Mouse (Mus musculus) limb, embryonic 10.5 days (tissue): Measurements from ENCODE around the gene Dnm3. TPM values are rescaled to one million over a fixed set of nuclear protein-coding genes. Genes with fewer than 3 reads are reported as not detected.

ENCODE experiments used
- DNase-seq: peaks from one replicate; pipeline ENCODE4 v3.0.0-alpha.2; 2017; ENCODE audit warnings: low spot score
- H3K27ac ChIP-seq: fragments of 300-500 bp; sonication (generic); 2 replicates; pipeline ENCODE4 v1.5.1; 2016; ENCODE audit warnings: mild to moderate bottlenecking
- H3K27me3 ChIP-seq: fragments of 300-500 bp; sonication (generic); 2 replicates; pipeline ENCODE4 v1.6.1; 2016; ENCODE audit warnings: low read depth, mild to moderate bottlenecking; ENCODE audit not compliant: poor library complexity, severe bottlenecking
- H3K36me3 ChIP-seq: fragments of 300-500 bp; sonication (generic); 2 replicates; pipeline ENCODE4 v1.6.1; 2016; ENCODE audit warnings: mild to moderate bottlenecking, moderate library complexity
- H3K4me1 ChIP-seq: fragments of 300-500 bp; sonication (generic); 2 replicates; pipeline ENCODE4 v1.6.1; 2016
- H3K4me3 ChIP-seq: fragments of 300-500 bp; sonication (generic); 2 replicates; pipeline ENCODE4 v1.5.1; 2016; ENCODE audit warnings: mild to moderate bottlenecking, moderate library complexity
- H3K9me3 ChIP-seq: fragments of 300-500 bp; sonication (generic); replicated peaks from 2 replicates; pipeline ENCODE4 v1.6.1; 2016; ENCODE audit warnings: mild to moderate bottlenecking
- WGBS: fragments of 180-500 bp; shearing (Covaris S2); methylation state at CpG from one replicate; pipeline ENCODE4 v1.1.7; 2016; 5-methylcytosine and 5-hydroxymethylcytosine counted together
- polyA plus RNA-seq: library from polyadenylated mRNA; unstranded; fragments of >200 nt; fragmentation: Nextera tagmentation; extraction: Ambion mirVana; gene quantifications from 2 replicates; pipeline ENCODE4 v1.2.1, GENCODE M21; 2016

The Dnm3 gene
- polyA plus RNA-seq, 1 experiment from 2014 or later = 11.6 TPM

DNA sequence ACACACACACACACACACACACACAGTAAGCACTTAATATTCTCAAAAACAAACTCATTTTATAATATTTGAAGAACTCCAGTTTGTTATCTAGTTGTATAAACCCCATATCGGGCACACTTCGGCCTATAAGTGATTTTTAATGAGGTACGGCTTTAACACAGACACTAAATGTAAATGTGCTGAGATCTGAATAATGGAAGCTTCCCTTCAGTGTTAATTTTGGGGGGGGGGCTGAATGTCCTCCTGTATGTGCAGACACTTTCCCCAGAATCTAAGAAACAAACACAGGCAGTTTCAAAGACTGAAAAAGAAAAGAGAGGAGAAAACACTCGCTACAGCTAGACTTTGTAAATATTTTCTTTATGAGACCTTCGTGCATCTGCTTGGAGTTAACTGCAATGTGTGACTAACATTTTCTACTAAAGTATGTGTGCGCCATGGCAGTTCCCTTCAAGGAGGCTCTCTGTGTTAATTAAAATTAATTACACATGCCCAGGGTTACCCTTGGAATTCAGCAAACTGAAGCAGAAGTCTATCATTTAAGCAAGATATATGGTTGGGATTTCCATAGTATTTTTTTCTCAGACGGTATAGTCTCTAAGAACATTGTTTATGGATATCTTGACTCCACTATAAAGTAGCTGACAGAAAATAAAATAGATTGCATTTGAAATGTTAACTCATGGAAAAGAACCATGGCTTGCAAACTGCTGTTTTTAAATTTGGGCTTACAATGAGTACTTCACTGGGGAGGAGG, 356.2 kb downstream of the Dnm3 start:
- Histone ChIP-seq H3K27ac (peak overlapping the region; percentile 74), H3K4me1 (peaks cover 39% of the 10 kb centered on the region), H3K4me3 (no peak overlapping the region), H3K36me3 (no peaks in the 10 kb centered on the region), H3K9me3 (no peaks in the 10 kb centered on the region), H3K27me3 (no peaks in the 10 kb centered on the region)
- DNase-seq = no peak
- WGBS = 42% methylated on average over 7 of the region's 7 CpGs

DNA sequence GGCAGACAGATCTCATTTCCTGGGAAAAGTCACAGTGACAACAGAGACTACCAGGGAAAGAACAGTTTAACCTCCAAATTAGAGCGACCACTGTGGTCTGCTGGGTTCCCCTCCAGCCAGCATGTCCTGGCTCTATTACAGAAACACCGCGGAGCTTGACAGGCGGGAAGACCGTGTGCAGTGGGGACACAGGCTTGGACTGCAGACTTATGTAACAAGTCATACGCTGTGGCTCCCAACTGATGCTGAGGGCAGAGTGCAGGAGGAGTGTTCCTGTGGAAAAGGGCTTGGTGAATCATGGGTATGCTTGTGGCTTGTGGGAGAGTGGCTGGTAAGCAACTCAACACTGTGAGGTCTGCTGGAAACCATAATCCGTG, 368.4 kb downstream of the Dnm3 start:
- H3K9me3 ChIP-seq = no peaks in the 10 kb centered on the region
- H3K4me3 ChIP-seq = no peak overlapping the region
- 83% methylated on average over 7 of the region's 7 CpGs for WGBS
- H3K27me3 ChIP-seq = no peaks in the 10 kb centered on the region
- no peaks in the 10 kb centered on the region for H3K36me3 ChIP-seq
- H3K4me1 ChIP-seq = peaks cover 26% of the 10 kb centered on the region
- peak overlapping the region; percentile 80 for H3K27ac ChIP-seq
- no peak for DNase-seq

DNA sequence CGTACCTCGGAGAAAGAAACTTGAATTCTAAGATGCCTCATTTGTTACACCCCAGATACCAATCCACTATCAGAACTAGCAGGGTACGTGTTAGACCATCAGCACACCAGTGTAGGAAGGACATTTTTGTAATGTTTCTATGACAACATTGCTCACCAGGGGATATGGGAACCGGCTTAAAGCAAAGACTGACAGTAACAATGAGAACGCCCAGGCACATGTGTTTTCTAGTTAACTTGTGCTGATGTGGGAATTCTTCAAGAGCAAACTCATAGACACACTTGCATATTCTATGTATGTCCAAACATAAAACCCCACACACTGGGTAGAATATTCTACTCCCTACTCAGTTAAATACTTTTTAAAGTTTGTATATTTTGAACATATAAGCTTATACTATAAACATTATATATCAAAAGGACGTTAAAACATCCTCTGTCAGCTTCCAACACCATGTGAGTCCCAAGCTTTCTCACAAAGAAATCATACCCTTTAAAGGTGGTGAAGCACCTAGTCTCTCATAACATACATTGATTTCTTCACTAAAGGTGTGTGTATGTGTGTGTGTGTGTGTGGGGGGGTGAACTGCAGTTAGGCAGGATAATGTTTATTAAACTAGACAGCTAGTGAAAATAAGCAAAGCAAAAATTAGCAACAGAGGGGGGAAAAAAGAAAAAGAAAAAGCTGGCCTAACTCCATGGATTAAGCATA, 369.0 kb downstream of the Dnm3 start:
- no peak for DNase-seq
- Histone ChIP-seq H3K4me1 (peaks cover 29% of the 10 kb centered on the region), H3K4me3 (no peak overlapping the region), H3K27ac (peak overlapping the region; percentile 80), H3K9me3 (no peaks in the 10 kb centered on the region), H3K36me3 (no peaks in the 10 kb centered on the region), H3K27me3 (no peaks in the 10 kb centered on the region)
- WGBS = 79% methylated on average over 6 of the region's 6 CpGs

DNA sequence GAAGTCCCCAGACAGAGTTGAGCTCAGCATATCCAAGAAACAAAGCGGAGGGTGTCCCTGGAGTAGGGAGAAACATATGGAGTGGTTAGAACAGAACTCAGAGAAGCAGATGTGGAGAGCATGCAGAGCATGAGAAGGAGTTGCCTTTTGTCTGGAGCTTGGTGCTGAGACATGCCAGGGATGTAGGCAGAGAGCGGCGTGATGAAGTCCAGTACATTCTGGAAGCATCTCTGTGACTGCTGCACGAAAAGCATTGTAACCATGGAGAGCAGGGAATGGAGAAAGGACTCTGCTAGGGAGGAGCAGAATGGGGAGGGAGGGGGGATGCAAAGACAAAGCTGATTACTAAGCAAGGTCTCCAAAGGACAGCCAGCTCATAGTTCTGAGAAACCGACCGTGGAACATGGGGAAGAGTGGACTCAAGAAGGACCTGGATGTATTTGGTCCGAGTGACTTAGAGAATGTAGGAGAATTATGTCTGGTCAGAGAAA, 369.6 kb downstream of the Dnm3 start:
- no peak overlapping the region for H3K4me3 ChIP-seq
- H3K27me3 ChIP-seq = no peaks in the 10 kb centered on the region
- H3K36me3 ChIP-seq = no peaks in the 10 kb centered on the region
- 88% methylated on average over 7 of the region's 7 CpGs for WGBS
- peak overlapping the region; percentile 78 for H3K27ac ChIP-seq
- peaks cover 29% of the 10 kb centered on the region for H3K4me1 ChIP-seq
- no peaks in the 10 kb centered on the region for H3K9me3 ChIP-seq
- DNase-seq = no peak

DNA sequence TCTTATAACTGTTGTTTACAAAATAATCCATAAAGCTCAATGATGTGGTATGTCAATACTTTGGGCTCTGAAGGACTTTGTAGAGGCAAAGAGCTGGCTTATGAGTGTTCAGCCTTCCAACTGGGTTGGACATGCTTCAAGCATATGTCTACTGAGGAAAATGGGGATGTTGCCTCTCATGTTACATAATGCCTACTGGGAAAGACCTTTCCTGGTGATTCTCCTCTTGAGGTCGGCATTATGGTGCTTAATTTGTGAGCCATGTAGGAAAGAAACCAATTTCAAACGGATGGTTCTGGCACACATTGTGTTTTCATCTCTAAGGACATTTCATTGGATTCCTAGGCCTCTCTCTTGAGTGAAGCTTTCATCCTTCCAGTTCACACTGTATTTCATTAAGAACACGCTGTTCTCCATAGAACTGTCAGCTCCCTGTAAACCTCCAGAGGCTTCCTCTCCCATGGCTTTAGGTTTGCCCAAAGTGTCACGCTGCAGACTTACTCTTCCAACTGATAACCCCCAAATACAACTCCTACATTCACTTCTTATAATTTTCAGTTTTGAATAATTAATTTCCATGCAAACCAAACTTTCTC, 370.7 kb downstream of the Dnm3 start:
- peaks cover 29% of the 10 kb centered on the region for H3K4me1 ChIP-seq
- H3K27ac ChIP-seq = no peak overlapping the region
- no peak for DNase-seq
- H3K36me3 ChIP-seq = no peaks in the 10 kb centered on the region
- no peaks in the 10 kb centered on the region for H3K27me3 ChIP-seq
- no peak overlapping the region for H3K4me3 ChIP-seq
- no peaks in the 10 kb centered on the region for H3K9me3 ChIP-seq
- WGBS = 88% methylated on average over 4 of the region's 4 CpGs

DNA sequence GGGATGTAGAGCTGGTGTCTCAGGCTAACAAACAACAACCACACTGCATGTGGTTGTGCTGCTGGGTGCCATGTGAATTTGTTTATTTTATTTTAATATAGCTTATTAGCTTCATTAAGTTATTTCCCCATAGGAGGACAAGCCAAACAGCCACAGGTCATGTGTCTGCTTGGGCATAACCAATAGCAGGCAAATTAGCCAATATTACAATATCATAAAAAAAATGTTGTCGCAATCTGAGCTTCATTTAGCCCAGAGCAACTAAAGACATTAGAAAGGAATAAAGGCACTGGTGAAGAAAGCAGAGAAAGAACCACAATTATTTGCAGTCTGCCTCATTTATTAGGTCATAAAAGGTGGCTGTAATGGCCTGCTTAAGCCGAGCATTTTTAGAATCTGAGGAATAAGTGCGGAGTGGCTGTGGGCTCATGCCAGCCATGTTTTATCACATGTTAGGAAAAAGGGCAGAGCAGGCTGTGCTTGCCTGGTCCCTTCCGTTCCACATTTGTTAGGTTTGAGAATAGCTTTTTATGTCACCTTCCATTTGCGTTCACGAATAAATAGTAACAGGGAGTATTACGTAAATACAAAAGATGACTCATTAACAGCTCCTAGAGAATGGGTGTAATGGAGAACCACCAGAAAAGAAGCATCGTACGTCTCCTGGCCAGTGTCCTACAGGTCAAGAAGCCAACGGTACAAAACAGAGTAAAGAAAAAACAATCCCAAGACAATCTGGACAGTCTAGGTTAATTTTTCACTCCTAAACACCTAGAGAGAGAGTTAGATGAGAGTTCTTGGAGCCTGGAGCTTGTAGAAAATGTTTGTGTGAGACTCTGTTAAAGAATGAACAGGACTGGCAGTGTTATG, 376.6 kb downstream of the Dnm3 start:
- no peaks in the 10 kb centered on the region for H3K9me3 ChIP-seq
- no peak overlapping the region for H3K4me3 ChIP-seq
- H3K36me3 ChIP-seq = no peaks in the 10 kb centered on the region
- H3K27ac ChIP-seq = peak overlapping the region; percentile 77
- H3K4me1 ChIP-seq = peaks cover 25% of the 10 kb centered on the region
- WGBS = 79% methylated on average over 10 of the region's 10 CpGs
- no peaks in the 10 kb centered on the region for H3K27me3 ChIP-seq
- peak; percentile 28 for DNase-seq

DNA sequence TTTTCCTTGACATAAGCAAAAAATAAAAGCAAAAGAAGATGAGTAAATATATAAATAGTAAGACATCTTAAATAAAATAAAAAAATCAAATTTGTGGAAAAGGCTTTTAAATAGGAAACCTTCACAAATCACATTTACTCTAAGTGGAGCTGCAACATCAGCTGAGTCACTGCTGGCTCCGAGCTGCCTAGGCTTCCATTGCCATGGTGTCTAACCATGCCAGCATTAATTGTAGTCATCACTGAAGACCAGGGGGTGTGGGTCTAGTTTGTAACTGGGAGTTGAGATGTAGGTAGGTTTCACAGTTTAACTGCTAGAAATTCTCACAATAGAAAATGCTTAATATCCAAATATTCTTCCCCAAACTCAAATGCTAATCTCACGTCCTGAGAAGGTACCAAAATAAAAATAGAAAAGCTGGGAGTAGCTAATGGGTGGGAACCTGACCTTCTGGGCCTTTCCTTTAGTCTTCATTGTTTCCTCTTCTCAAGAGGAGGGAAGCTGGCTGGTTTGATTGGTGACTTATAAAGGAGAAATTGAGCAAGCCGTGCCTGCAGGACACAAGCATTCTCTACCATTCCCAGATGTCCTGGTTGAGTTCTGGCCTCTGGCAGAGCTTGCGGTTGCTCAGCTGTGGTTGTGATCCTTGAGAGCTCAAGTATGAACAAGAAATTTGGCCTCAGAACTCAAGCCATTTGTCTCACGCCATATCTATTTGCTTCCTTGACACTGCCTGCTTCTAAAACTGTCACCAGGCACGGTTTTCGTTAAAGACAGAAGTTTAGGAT, 377.6 kb downstream of the Dnm3 start:
- WGBS = 76% methylated on average over 7 of the region's 7 CpGs
- no peaks in the 10 kb centered on the region for H3K27me3 ChIP-seq

DNA sequence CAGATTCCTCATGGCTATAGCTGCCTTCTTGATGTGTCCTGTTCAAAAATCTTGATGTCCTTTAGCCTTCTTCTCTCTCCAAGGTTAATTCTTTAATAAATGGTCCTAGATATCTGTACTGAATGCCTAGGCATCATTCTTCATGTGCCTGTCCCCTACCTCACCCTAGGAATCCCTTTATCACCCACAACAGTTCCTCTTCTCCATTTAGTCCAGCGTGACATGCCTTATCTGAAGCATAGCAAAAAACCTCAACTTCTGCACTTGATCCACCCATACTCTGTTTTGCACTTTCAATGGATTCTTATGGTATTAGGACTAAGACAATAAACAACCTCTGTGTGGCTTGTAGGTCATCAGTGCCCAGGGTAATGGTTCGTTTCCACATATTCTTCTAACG, 378.6 kb downstream of the Dnm3 start:
- Histone ChIP-seq H3K9me3 (no peaks in the 10 kb centered on the region), H3K27ac (no peak overlapping the region; the same call in 1 of the 2 replicates), H3K27me3 (no peaks in the 10 kb centered on the region), H3K36me3 (no peaks in the 10 kb centered on the region), H3K4me3 (no peak overlapping the region), H3K4me1 (peaks cover 25% of the 10 kb centered on the region)
- DNase-seq = no peak
- WGBS = 90% methylated on average over 3 of the region's 3 CpGs

More for the DNA sequence above, 377.6 kb downstream of the Dnm3 start:
- no peak for DNase-seq
- no peak overlapping the region for H3K4me3 ChIP-seq
- H3K9me3 ChIP-seq = no peaks in the 10 kb centered on the region
- peak overlapping the region; percentile 77 for H3K27ac ChIP-seq
- no peaks in the 10 kb centered on the region for H3K36me3 ChIP-seq
- peaks cover 25% of the 10 kb centered on the region for H3K4me1 ChIP-seq

DNA sequence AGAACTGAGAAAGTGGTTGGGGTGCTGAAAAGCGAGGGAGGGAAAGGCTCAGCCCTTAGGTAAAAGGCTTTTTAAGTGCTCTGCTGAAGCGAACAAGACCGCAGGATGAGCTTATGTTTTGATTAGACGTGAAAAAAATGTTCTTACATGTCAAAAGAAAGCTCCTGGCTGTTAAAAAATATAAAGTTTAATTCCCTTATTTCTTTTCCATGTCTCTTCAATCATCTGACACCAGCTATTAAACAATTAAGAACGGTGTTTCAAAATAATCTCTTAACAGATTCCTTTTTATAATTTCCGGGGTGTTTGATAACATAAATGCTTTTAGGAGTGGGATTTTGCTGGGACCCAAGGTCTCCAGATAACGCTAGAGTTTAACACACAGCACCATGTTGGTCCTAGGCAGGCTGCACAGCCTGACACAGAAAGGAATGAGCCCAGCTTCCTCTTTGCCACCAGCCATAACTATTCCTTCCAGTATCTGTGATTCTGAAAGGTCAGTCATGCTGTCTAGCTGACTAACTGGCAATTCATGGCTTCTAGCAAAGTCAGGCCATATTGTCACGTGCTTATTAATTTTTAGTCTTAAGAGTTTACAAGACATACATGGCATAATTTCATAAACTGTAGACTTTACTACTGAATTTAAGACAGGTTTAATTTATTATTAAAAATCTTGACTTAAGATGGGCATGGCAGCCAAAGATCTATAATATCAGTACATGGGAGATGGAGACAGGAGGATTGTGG, 383.1 kb downstream of the Dnm3 start:
- H3K4me3 ChIP-seq = no peak overlapping the region
- H3K27ac ChIP-seq = peak overlapping the region; percentile 77
- no peak for DNase-seq
- no peaks in the 10 kb centered on the region for H3K27me3 ChIP-seq
- peaks cover 16% of the 10 kb centered on the region for H3K4me1 ChIP-seq
- no peaks in the 10 kb centered on the region for H3K36me3 ChIP-seq
- peaks cover 2% of the 10 kb centered on the region; the same call in 1 of the 2 replicates for H3K9me3 ChIP-seq
- 84% methylated on average over 8 of the region's 8 CpGs for WGBS

DNA sequence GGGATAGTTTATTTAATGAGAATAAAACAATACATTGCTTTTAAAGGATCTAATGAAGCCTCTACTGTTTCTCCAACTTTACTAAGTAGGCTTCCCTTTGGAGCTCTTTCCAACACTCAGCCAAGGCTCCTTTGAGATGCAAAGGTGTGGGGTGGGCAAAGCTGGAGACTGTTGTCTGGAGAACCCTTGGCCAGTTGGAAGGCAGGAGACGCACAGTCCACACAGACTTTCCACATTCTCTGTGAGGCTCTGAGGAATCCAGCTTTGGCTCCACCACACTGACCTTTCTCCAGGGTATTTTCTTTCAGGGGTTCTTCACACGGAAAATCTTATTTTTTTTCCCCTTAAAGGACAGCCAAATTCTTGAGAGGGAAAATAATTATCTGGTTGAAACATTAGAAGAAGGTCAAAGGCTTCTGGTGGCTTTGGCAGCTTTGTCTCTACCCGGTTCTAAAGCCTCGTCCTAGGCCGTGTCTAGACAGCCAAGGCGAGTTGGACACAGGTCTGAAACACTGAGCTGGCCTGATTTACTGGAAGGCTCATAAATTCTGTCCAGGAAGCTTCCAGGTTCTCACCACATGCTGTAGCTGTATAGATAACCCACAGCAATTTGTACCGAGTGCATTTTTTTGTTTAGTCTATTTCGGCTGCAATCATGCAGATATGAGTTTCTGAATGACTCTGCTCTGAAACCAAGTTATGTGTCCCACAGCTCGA, 383.9 kb downstream of the Dnm3 start:
- WGBS = 65% methylated on average over 9 of the region's 9 CpGs
- no peaks in the 10 kb centered on the region for H3K27me3 ChIP-seq
- H3K4me1 ChIP-seq = peaks cover 16% of the 10 kb centered on the region
- H3K9me3 ChIP-seq = peaks cover 2% of the 10 kb centered on the region; the same call in 1 of the 2 replicates
- no peak for DNase-seq
- peak overlapping the region; percentile 77 for H3K27ac ChIP-seq
- H3K4me3 ChIP-seq = no peak overlapping the region
- H3K36me3 ChIP-seq = no peaks in the 10 kb centered on the region
